Mouse (Mus musculus) intestine, embryonic 14.5 days (tissue): Measurements from ENCODE around the gene Orc5. TPM values are rescaled to one million over a fixed set of nuclear protein-coding genes. Genes with fewer than 3 reads are reported as not detected.

ENCODE experiments used
- ATAC-seq: fragments of 200-750 bp; cut with Nextera tagmentation; replicated peaks from 2 replicates; pipeline ENCODE4 v1.8.0; 2017; ENCODE audit warnings: low read depth, moderate number of reproducible peaks, moderate TSS enrichment, moderate library complexity; ENCODE audit not compliant: low FRiP score, low TSS enrichment
- DNase-seq: peaks from one replicate; pipeline ENCODE4 v3.0.0-alpha.2; 2018; ENCODE audit warnings: low spot score
- H3K27ac ChIP-seq: fragments of 300-500 bp; sonication (generic); 2 replicates; pipeline ENCODE4 v1.5.1; 2014; ENCODE audit warnings: low read depth, mild to moderate bottlenecking, control low read depth
- H3K27me3 ChIP-seq: fragments of 300-500 bp; sonication (generic); replicated peaks from 2 replicates; pipeline ENCODE4 v1.6.1; 2014; ENCODE audit warnings: low read length, control low read depth; ENCODE audit not compliant: control insufficient read depth, insufficient read depth
- H3K36me3 ChIP-seq: fragments of 300-500 bp; sonication (generic); 2 replicates; pipeline ENCODE4 v1.6.1; 2014; ENCODE audit warnings: low read length, control low read depth; ENCODE audit not compliant: control insufficient read depth, insufficient read depth
- H3K4me1 ChIP-seq: fragments of 300-500 bp; sonication (generic); replicated peaks from 2 replicates; pipeline ENCODE4 v1.6.1; 2014; ENCODE audit warnings: low read length, control low read depth, mixed read lengths; ENCODE audit not compliant: control insufficient read depth, insufficient read depth
- H3K4me2 ChIP-seq: fragments of 300-500 bp; sonication (generic); 2 replicates; pipeline ENCODE4 v1.6.1; 2014; ENCODE audit warnings: low read length
- H3K4me3 ChIP-seq: fragments of 300-500 bp; sonication (generic); 2 replicates; pipeline ENCODE4 v1.5.1; 2014; ENCODE audit warnings: low read depth, low read length, control low read depth, mixed read lengths
- H3K9ac ChIP-seq: fragments of 300-500 bp; sonication (generic); 2 replicates; pipeline ENCODE4 v1.6.1; 2014; ENCODE audit warnings: mild to moderate bottlenecking, low read length
- H3K9me3 ChIP-seq: fragments of 300-500 bp; sonication (generic); 2 replicates; pipeline ENCODE4 v1.6.1; 2016; ENCODE audit warnings: low read length, control low read depth; ENCODE audit not compliant: control insufficient read depth
- WGBS: fragments of 180-500 bp; shearing (Covaris S2); extraction: QIAGEN DNeasy Blood & Tissue Kit; methylation state at CpG from one replicate; pipeline ENCODE4 v1.1.7; 2014; 5-methylcytosine and 5-hydroxymethylcytosine counted together
- polyA plus RNA-seq: library from polyadenylated mRNA; unstranded; fragments of >200 nt; fragmentation: Nextera tagmentation; extraction: Ambion mirVana; gene quantifications from 2 replicates; pipeline ENCODE4 v1.2.1, GENCODE M21; 2014

Orc5 gene
- polyA plus RNA-seq, 1 experiment from 2014 or later = 43.4 TPM

- H3K27ac ChIP-seq = no peak overlapping the region
- no peak overlapping the region for H3K4me3 ChIP-seq
- no peak for ATAC-seq
- H3K4me2 ChIP-seq = no peak overlapping the region
- H3K9ac ChIP-seq = no peak overlapping the region
- H3K9me3 ChIP-seq = no peaks in the 10 kb centered on the region
- DNase-seq = no peak
- no peaks in the 10 kb centered on the region for H3K36me3 ChIP-seq
- H3K4me1 ChIP-seq = no peaks in the 10 kb centered on the region
- H3K27me3 ChIP-seq = no peaks in the 10 kb centered on the region
- 94% methylated on average over 6 of the region's 6 CpGs for WGBS
These were observed 22.7 kb upstream of the Orc5 start for GRCm38 (mm10) chr5:22572881-22573280.

GRCm38 (mm10) chr5:22572456-22572855 is 22.2 kb upstream of the Orc5 start:
- DNase-seq = no peak
- H3K27me3 ChIP-seq = no peaks in the 10 kb centered on the region
- no peak overlapping the region for H3K4me3 ChIP-seq
- 75% methylated on average over 3 of the region's 3 CpGs for WGBS
- no peak for ATAC-seq
- no peaks in the 10 kb centered on the region for H3K9me3 ChIP-seq
- H3K4me1 ChIP-seq = no peaks in the 10 kb centered on the region
- H3K9ac ChIP-seq = no peak overlapping the region
- no peak overlapping the region for H3K27ac ChIP-seq
- H3K4me2 ChIP-seq = no peak overlapping the region
- H3K36me3 ChIP-seq = no peaks in the 10 kb centered on the region

- H3K9me3 ChIP-seq = 0 out of 2 replicates have a peak, but pooled peaks cover 1% of the 10 kb centered on the region
- H3K4me2 ChIP-seq = no peak overlapping the region
- ATAC-seq (no peak), DNase-seq (no peak)
- no peaks in the 10 kb centered on the region for H3K36me3 ChIP-seq
- H3K9ac ChIP-seq = no peak overlapping the region
- H3K4me3 ChIP-seq = no peak overlapping the region
- no peaks in the 10 kb centered on the region for H3K4me1 ChIP-seq
- H3K27ac ChIP-seq = no peak overlapping the region
- no peaks in the 10 kb centered on the region for H3K27me3 ChIP-seq
- 87% methylated on average over 2 of the region's 2 CpGs for whole genome bisulfite sequencing
These were observed 15.5 kb upstream of the Orc5 start for GRCm38 (mm10) chr5:22565708-22566107.

- H3K9me3 ChIP-seq = 0 out of 2 replicates have a peak, but pooled peaks cover 2% of the 10 kb centered on the region
- no peaks in the 10 kb centered on the region for H3K27me3 ChIP-seq
- no peaks in the 10 kb centered on the region for H3K4me1 ChIP-seq
- no peak overlapping the region for H3K4me3 ChIP-seq
- H3K4me2 ChIP-seq = no peak overlapping the region
- DNase-seq (no peak), ATAC-seq (no peak)
- H3K27ac ChIP-seq = no peak overlapping the region
- H3K9ac ChIP-seq = no peak overlapping the region
- 65% methylated on average over 2 of the region's 2 CpGs for WGBS
- H3K36me3 ChIP-seq = no peaks in the 10 kb centered on the region
These were observed 9.6 kb upstream of the Orc5 start for GRCm38 (mm10) chr5:22559801-22560200.

- no peak for ATAC-seq
- no peak overlapping the region for H3K4me2 ChIP-seq
- no peaks in the 10 kb centered on the region for H3K27me3 ChIP-seq
These were observed 7.4 kb upstream of the Orc5 start for GRCm38 (mm10) chr5:22557491-22558113.

GRCm38 (mm10) chr5:22556713-22557112 is 6.5 kb upstream of the Orc5 start:
- H3K9me3 ChIP-seq = 0 out of 2 replicates have a peak, but pooled peaks cover 2% of the 10 kb centered on the region
- no peak overlapping the region for H3K9ac ChIP-seq
- DNase-seq (no peak), ATAC-seq (no peak)
- no peak overlapping the region for H3K4me3 ChIP-seq
- no peak overlapping the region for H3K27ac ChIP-seq
- H3K4me1 ChIP-seq = no peaks in the 10 kb centered on the region
- H3K36me3 ChIP-seq = no peaks in the 10 kb centered on the region
- H3K27me3 ChIP-seq = no peaks in the 10 kb centered on the region
- 96% methylated on average over 4 of the region's 4 CpGs for WGBS
- H3K4me2 ChIP-seq = no peak overlapping the region

More at GRCm38 (mm10) chr5:22557491-22558113, 7.4 kb upstream of the Orc5 start:
- WGBS = 76% methylated on average over 4 of the region's 4 CpGs
- no peak for DNase-seq
- H3K4me1 ChIP-seq = no peaks in the 10 kb centered on the region
- no peak overlapping the region for H3K27ac ChIP-seq
- H3K9me3 ChIP-seq = 0 out of 2 replicates have a peak, but pooled peaks cover 2% of the 10 kb centered on the region
- H3K36me3 ChIP-seq = no peaks in the 10 kb centered on the region
- no peak overlapping the region for H3K9ac ChIP-seq
- no peak overlapping the region for H3K4me3 ChIP-seq

DNA sequence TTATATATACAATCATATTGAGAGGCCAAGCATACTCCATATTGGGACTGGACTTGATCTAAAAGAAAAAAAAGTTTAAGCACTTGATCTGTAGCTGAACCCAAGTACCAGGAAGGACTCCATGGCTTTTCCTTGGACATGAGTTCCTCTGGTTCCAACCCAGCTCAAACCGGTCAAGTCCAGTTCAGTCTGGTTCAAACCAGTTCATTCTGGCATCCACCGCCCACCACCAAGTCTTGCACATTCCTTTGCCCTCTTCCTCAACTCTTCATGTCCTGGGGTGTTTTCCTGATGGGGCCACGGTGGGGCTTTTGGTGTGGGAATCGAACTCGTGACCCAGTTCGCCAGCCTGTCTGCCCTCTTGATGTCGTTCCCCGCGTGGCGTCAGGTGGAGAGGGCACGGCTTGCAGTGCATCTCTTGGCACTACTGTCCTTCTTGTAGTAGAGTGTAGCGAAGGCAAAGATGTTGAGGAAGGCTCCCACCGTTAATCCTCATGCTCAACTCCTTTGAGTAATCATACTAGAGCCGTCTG is 2.1 kb upstream of the Orc5 start:
- Histone ChIP-seq H3K9ac (no peak overlapping the region), H3K9me3 (no peaks in the 10 kb centered on the region), H3K4me2 (no peak overlapping the region), H3K4me1 (peaks cover 3% of the 10 kb centered on the region), H3K27ac (no peak overlapping the region), H3K4me3 (no peak overlapping the region), H3K36me3 (peaks cover 6% of the 10 kb centered on the region; the same call in 1 of the 2 replicates), H3K27me3 (no peaks in the 10 kb centered on the region)
- no peak for DNase-seq
- 95% methylated on average over 14 of the region's 14 CpGs for WGBS
- ATAC-seq = no peak

GRCm38 (mm10) chr5:22549366-22550032 is 730 bp downstream of the Orc5 start:
- 11% methylated on average over 11 of the region's 11 CpGs for WGBS
- DNase-seq = no peak
- Histone ChIP-seq H3K27me3 (no peaks in the 10 kb centered on the region), H3K4me3 (peak overlapping the region; percentile 72), H3K27ac (peak overlapping the region; percentile 83), H3K9me3 (no peaks in the 10 kb centered on the region), H3K36me3 (peaks cover 30% of the 10 kb centered on the region), H3K4me1 (peaks cover 3% of the 10 kb centered on the region), H3K4me2 (peak overlapping the region; percentile 70), H3K9ac (peak overlapping the region; percentile 70)
- ATAC-seq = 0 out of 2 replicates have a peak, but pooled peaks have one; percentile 4
